Mouse (Mus musculus) CH12.LX (cell line): Measurements from ENCODE around the gene Cdk8. TPM values are rescaled to one million over a fixed set of nuclear protein-coding genes. Genes with fewer than 3 reads are reported as not detected.

Experiments
- DNase-seq: peaks from one replicate; pipeline ENCODE4 v3.0.0-alpha.2; 2013; ENCODE audit errors: extremely low read depth
- H3K27ac ChIP-seq: 2 replicates; pipeline ENCODE4 v1.5.1; 2012; ENCODE audit warnings: low read depth, mild to moderate bottlenecking, control low read depth, moderate library complexity; ENCODE audit not compliant: insufficient read depth
- H3K27me3 ChIP-seq: replicated peaks from 2 replicates; pipeline ENCODE3; 2012; ENCODE audit warnings: inconsistent platforms
- H3K36me3 ChIP-seq, 2 experiments: replicated peaks in 1 of 2; 2 replicates each; pipeline versions ENCODE3 to v1.6.1; 2012; ENCODE audit warnings: inconsistent platforms in 1 of 2, low read length in 1 of 2, mild to moderate bottlenecking in 1 of 2, mixed read lengths in 1 of 2, moderate library complexity in 1 of 2; ENCODE audit not compliant: control insufficient read depth in 1 of 2, insufficient read depth in 1 of 2
- H3K4me1 ChIP-seq, 2 experiments: 2 replicates each; pipeline ENCODE4 v1.6.1; 2012; ENCODE audit warnings: inconsistent platforms in 1 of 2, moderate library complexity in 1 of 2; ENCODE audit not compliant: insufficient read depth in 2 of 2, control insufficient read depth in 1 of 2
- H3K4me2 ChIP-seq: 2 replicates; pipeline ENCODE4 v1.6.1; 2012; ENCODE audit warnings: low read depth, mild to moderate bottlenecking, control low read depth; ENCODE audit not compliant: poor library complexity, insufficient read depth, severe bottlenecking
- H3K4me3 ChIP-seq, 3 experiments: fragments of 150-350 bp in 1 of 3; sonication (generic) in 1 of 3; replicated peaks in 1 of 3; 2 replicates each; pipeline versions ENCODE3 to v1.5.1; 2011 to 2012; ENCODE audit warnings: low read depth in 2 of 3, low read length in 2 of 3, mild to moderate bottlenecking in 2 of 3, moderate library complexity in 2 of 3, control low read depth in 1 of 3, improper control_type of control experiment in 1 of 3, inconsistent platforms in 1 of 3, mixed read lengths in 1 of 3; ENCODE audit not compliant: poor library complexity in 1 of 3
- H3K79me2 ChIP-seq: replicated peaks from 2 replicates; pipeline ENCODE4 v1.6.1; 2012; ENCODE audit warnings: mild to moderate bottlenecking, moderate library complexity; ENCODE audit not compliant: control insufficient read depth, poor library complexity, insufficient read depth, severe bottlenecking; ENCODE audit errors: extremely low read depth
- H3K9ac ChIP-seq: 2 replicates; pipeline ENCODE4 v1.6.1; 2012; ENCODE audit warnings: low read depth, mild to moderate bottlenecking, control low read depth, moderate library complexity; ENCODE audit not compliant: insufficient read depth
- H3K9me3 ChIP-seq: replicated peaks from 2 replicates; pipeline ENCODE3; 2012; ENCODE audit warnings: low read length, inconsistent platforms, mixed read lengths
- CHD1 ChIP-seq: IDR thresholded peaks from 2 replicates; pipeline ENCODE4 v1.6.1; 2012; ENCODE audit warnings: low read depth, low read length, improper control_type of control experiment, inconsistent platforms
- ELF1 ChIP-seq: IDR thresholded peaks from 2 replicates; pipeline ENCODE4 v1.6.1; 2014; ENCODE audit warnings: low read depth, mild to moderate bottlenecking, inconsistent platforms, low read length, improper control_type of control experiment
- GABPA ChIP-seq: IDR thresholded peaks from 2 replicates; pipeline ENCODE4 v1.6.1; 2012; ENCODE audit warnings: low read depth, low read length, improper control_type of control experiment, inconsistent platforms; ENCODE audit not compliant: insufficient replicate concordance
- IRF4 ChIP-seq: IDR thresholded peaks from 2 replicates; pipeline ENCODE4 v1.6.1; 2014; ENCODE audit warnings: low read depth, mild to moderate bottlenecking, inconsistent platforms, low read length, improper control_type of control experiment
- JUN ChIP-seq: IDR thresholded peaks from 2 replicates; pipeline ENCODE4 v1.6.1; 2011; ENCODE audit warnings: low read depth, mild to moderate bottlenecking, low read length, improper control_type of control experiment, moderate library complexity; ENCODE audit not compliant: insufficient read depth
- KAT2A ChIP-seq: IDR thresholded peaks from 2 replicates; pipeline ENCODE4 v1.6.1; 2012; ENCODE audit warnings: low read length, improper control_type of control experiment, inconsistent platforms; ENCODE audit not compliant: insufficient replicate concordance
- MAFK ChIP-seq: IDR thresholded peaks from 2 replicates; pipeline ENCODE4 v1.6.1; 2011; ENCODE audit warnings: low read length, improper control_type of control experiment; ENCODE audit not compliant: insufficient replicate concordance
- MAX ChIP-seq: IDR thresholded peaks from 2 replicates; pipeline ENCODE4 v1.6.1; 2011; ENCODE audit warnings: low read length, improper control_type of control experiment
- MAZ ChIP-seq: IDR thresholded peaks from 2 replicates; pipeline ENCODE4 v1.6.1; 2012; ENCODE audit warnings: low read depth, mild to moderate bottlenecking, inconsistent platforms, low read length, improper control_type of control experiment, moderate library complexity
- MXI1 ChIP-seq: IDR thresholded peaks from 2 replicates; pipeline ENCODE4 v1.6.1; 2011; ENCODE audit warnings: mild to moderate bottlenecking, low read depth, low read length, improper control_type of control experiment
- MYC ChIP-seq: IDR thresholded peaks from 2 replicates; pipeline ENCODE4 v1.6.1; 2011; ENCODE audit warnings: low read depth, mild to moderate bottlenecking, improper control_type of control experiment, low read length
- PAX5 ChIP-seq: IDR thresholded peaks from 2 replicates; pipeline ENCODE4 v1.6.1; 2012; ENCODE audit warnings: low read length, inconsistent platforms, mixed read lengths
- POLR2A ChIP-seq: IDR thresholded peaks from 2 replicates; pipeline ENCODE4 v1.6.1; 2011; ENCODE audit warnings: low read depth, mild to moderate bottlenecking, improper control_type of control experiment, low read length
- RAD21 ChIP-seq: IDR thresholded peaks from 2 replicates; pipeline ENCODE4 v1.6.1; 2011; ENCODE audit warnings: low read depth, mild to moderate bottlenecking, low read length, improper control_type of control experiment, moderate library complexity
- SIN3A ChIP-seq: IDR thresholded peaks from 2 replicates; pipeline ENCODE4 v1.6.1; 2012; ENCODE audit warnings: low read length, improper control_type of control experiment, inconsistent platforms
- SMC3 ChIP-seq: IDR thresholded peaks from 2 replicates; pipeline ENCODE4 v1.6.1; 2011; ENCODE audit warnings: low read depth, low read length, improper control_type of control experiment
- TBP ChIP-seq: conservative IDR thresholded peaks from 2 replicates; pipeline ENCODE4 v1.6.1; 2011; ENCODE audit warnings: low read depth, low read length, improper control_type of control experiment
- TCF12 ChIP-seq: IDR thresholded peaks from 2 replicates; pipeline ENCODE4 v1.6.1; 2014; ENCODE audit warnings: low read depth, mild to moderate bottlenecking, inconsistent platforms, low read length, improper control_type of control experiment
- UBTF ChIP-seq: IDR thresholded peaks from 2 replicates; pipeline ENCODE4 v1.6.1; 2012; ENCODE audit warnings: low read depth, mild to moderate bottlenecking, inconsistent platforms, low read length, improper control_type of control experiment, moderate library complexity
- USF1 ChIP-seq: IDR thresholded peaks from 2 replicates; pipeline ENCODE4 v1.6.1; 2014; ENCODE audit warnings: low read depth, mild to moderate bottlenecking, inconsistent platforms, low read length, improper control_type of control experiment
- ZC3H11A ChIP-seq: IDR thresholded peaks from 2 replicates; pipeline ENCODE4 v1.6.1; 2012; ENCODE audit warnings: low read depth, mild to moderate bottlenecking, inconsistent platforms, low read length, improper control_type of control experiment
- ZKSCAN1 ChIP-seq: IDR thresholded peaks from 2 replicates; pipeline ENCODE4 v1.6.1; 2012; ENCODE audit warnings: low read depth, inconsistent platforms, low read length, improper control_type of control experiment, borderline replicate concordance
- ZMIZ1 ChIP-seq: IDR thresholded peaks from 2 replicates; pipeline ENCODE4 v1.6.1; 2012; ENCODE audit warnings: low read depth, mild to moderate bottlenecking, inconsistent platforms, low read length, improper control_type of control experiment
- ZNF384 ChIP-seq: IDR thresholded peaks from 2 replicates; pipeline ENCODE4 v1.6.1; 2012; ENCODE audit warnings: low read depth, low read length, improper control_type of control experiment, inconsistent platforms
- dilution Hi-C: fragments of 300-500 bp; cut with MboI; formaldehyde crosslinking; loops from 2 replicates; pipeline ENCODE4 v1.14.3; 2020; ENCODE audit warnings: low sequenced_read_pairs; ENCODE audit not compliant: extremely low pct_unique_long_range_greater_than_20kb, extremely low pct_ligation_motif_present
- in situ Hi-C: fragments of 300-500 bp; cut with MboI; formaldehyde crosslinking; loops from 3 replicates; pipeline ENCODE4 v1.14.3; 2019; ENCODE audit warnings: low sequenced_read_pairs, low pct_ligation_motif_present, low pct_unique_long_range_greater_than_20kb, mixed read lengths
- polyA plus RNA-seq: library from polyadenylated mRNA; unstranded; fragments of >175 nt; gene quantifications from 2 replicates; pipeline ENCODE4 v1.2.1, GENCODE M21; 2012; ENCODE audit warnings: low read depth; ENCODE audit not compliant: insufficient read length
- total RNA-seq, 2 experiments: library from RNA; depleted of rRNA; stranded (reverse); fragments of 300-350 nt in 1 of 2; fragments of >200 nt in 1 of 2; gene quantifications; 2 replicates each; pipeline ENCODE4 v1.2.3; 2012 to 2014

Cdk8 gene
- total and polyA plus RNA-seq, 3 experiments = 52.6 to 99.1 (median 69.9) TPM

DNA sequence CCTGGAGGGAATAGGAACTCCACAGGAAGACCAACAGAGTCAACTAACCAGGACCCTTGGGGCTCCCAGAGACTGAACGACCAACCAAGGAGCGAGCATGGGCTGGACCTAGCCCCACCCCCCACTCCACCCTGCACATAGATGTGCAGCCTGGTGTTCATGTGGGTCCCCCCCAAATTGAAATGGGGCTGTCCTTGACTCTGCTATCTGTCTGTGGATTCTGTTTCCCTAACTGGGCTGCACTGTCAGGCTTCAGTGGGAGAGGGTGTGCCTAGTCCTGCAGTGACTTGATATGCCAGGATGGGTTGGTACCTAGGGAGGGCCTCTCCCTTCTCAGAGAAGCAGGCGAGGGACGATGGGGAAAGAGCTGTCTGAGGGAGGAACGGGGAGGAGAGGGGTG lies 85.3 kb downstream of the Cdk8 start:
- Histone ChIP-seq H3K9ac (no peak overlapping the region), H3K9me3 (no peaks in the 10 kb centered on the region), H3K4me3 (no peak overlapping the region), H3K27ac (no peak overlapping the region), H3K27me3 (peaks cover 36% of the 10 kb centered on the region), H3K4me2 (no peak overlapping the region), H3K36me3 (no peaks in the 10 kb centered on the region), H3K4me1 (no peaks in the 10 kb centered on the region), H3K79me2 (no peaks in the 10 kb centered on the region)
- in situ Hi-C loops = no loop called here
- no peak for TF ChIP-seq CHD1
- no peak for TF ChIP-seq MYC
- TF ChIP-seq ZNF384 = no peak
- TF ChIP-seq KAT2A = no peak
- TF ChIP-seq MAZ = no peak
- no peak for TF ChIP-seq POLR2A
- TF ChIP-seq UBTF = no peak
- no peak for TF ChIP-seq PAX5
- no peak for TF ChIP-seq TBP
- no peak for TF ChIP-seq ELF1
- TF ChIP-seq RAD21 = no peak
- TF ChIP-seq ZMIZ1 = no peak
- no peak for TF ChIP-seq ZKSCAN1
- TF ChIP-seq SIN3A = no peak
- TF ChIP-seq SMC3 = no peak
- TF ChIP-seq MAFK = no peak
- no peak for TF ChIP-seq GABPA
- no peak for TF ChIP-seq TCF12
- TF ChIP-seq MAX = no peak
- no peak for DNase-seq
- dilution Hi-C loops = no loop called here

DNA sequence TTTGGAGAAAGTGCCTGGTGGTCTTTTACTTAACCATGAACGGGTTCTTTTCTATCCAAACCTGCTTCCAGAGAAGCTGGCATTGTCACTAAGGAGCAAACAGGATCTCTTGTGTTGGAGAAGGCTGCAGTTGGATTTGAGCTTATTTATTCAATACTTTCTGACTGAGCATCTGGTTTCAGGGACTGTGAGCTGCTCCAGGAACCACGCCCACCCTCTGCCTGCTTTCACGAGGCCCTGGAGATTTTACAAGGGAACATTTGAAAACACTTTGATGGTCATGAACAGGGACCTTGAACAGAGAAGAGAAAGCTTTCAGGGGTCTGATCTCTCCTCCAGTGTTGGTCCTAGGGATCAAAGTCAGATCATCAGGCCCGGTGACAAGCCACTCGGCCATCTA lies 87.0 kb downstream of the Cdk8 start:
- dilution Hi-C loops (no loop called here), in situ Hi-C loops (no loop called here)
- Histone ChIP-seq H3K79me2 (no peaks in the 10 kb centered on the region), H3K9ac (no peak overlapping the region), H3K4me2 (no peak overlapping the region), H3K27me3 (peaks cover 39% of the 10 kb centered on the region), H3K4me1 (no peaks in the 10 kb centered on the region), H3K4me3 (no peak overlapping the region), H3K36me3 (no peaks in the 10 kb centered on the region), H3K27ac (no peak overlapping the region), H3K9me3 (no peaks in the 10 kb centered on the region)
- TF ChIP-seq KAT2A = no peak
- TF ChIP-seq IRF4 = no peak
- no peak for TF ChIP-seq ELF1
- TF ChIP-seq ZNF384 = no peak
- TF ChIP-seq ZC3H11A = no peak
- no peak for TF ChIP-seq USF1
- no peak for TF ChIP-seq MXI1
- no peak for TF ChIP-seq JUN
- TF ChIP-seq MAX = no peak
- no peak for TF ChIP-seq ZMIZ1
- no peak for TF ChIP-seq UBTF
- no peak for TF ChIP-seq SIN3A
- DNase-seq = no peak
